Mouse (Mus musculus): ENCODE measurements at regions not wholly inside any gene's neighbourhood (a gene's known extent, or its start where the extent isn't known, plus 50 kb on each side); places are given as distances from the start of the nearest gene placed in this dataset.
A peak's percentile ranks its signal among the peaks of the same experiment; 100 is the strongest.
"Not testable (repeated sequence)": the region's sequence is repeated elsewhere in the genome, so short reads cannot be mapped to it uniquely, and the experiment has no call there.

GRCm38 (mm10) chr16:20814976-20815375 lies 80.7 kb upstream of the Thpo start:
- ATAC-seq (ENCODE audit: insufficient number of reproducible peaks, low FRiP score): no peak
- H3K4me3 ChIP-seq: no peak overlapping the region
- no peaks in the 10 kb centered on the region for H3K9me3 ChIP-seq (replicated peaks)
- H3K27me3 ChIP-seq (replicated peaks): no peaks in the 10 kb centered on the region
- WGBS: 86% methylated on average over 2 of the region's 2 CpGs
- peaks cover 19% of the 10 kb centered on the region for H3K4me1 ChIP-seq (replicated peaks)
- no peaks in the 10 kb centered on the region for H3K36me3 ChIP-seq
- H3K4me2 ChIP-seq: no peak overlapping the region
- H3K27ac ChIP-seq (ENCODE audit: poor library complexity, severe bottlenecking): no peak overlapping the region
- no peak overlapping the region for H3K9ac ChIP-seq

- H3K4me2 ChIP-seq: no peak overlapping the region
- no peaks in the 10 kb centered on the region for H3K9me3 ChIP-seq (replicated peaks)
- H3K27me3 ChIP-seq (replicated peaks): no peaks in the 10 kb centered on the region
- no peak overlapping the region for H3K9ac ChIP-seq
- no peak for ATAC-seq (ENCODE audit: insufficient number of reproducible peaks, low FRiP score)
- no peak overlapping the region for H3K27ac ChIP-seq (ENCODE audit: poor library complexity, severe bottlenecking)
- H3K36me3 ChIP-seq: no peaks in the 10 kb centered on the region
- H3K4me1 ChIP-seq (replicated peaks): peaks cover 17% of the 10 kb centered on the region
- H3K4me3 ChIP-seq: no peak overlapping the region
Observed at GRCm38 (mm10) chr16:20814240-20814639, 79.9 kb upstream of the Thpo start.

GRCm38 (mm10) chr16:20812025-20812424 lies 77.7 kb upstream of the Thpo start:
- H3K4me1 ChIP-seq (replicated peaks); H3K36me3 ChIP-seq; H3K9ac ChIP-seq; H3K4me2 ChIP-seq; H3K27me3 ChIP-seq (replicated peaks); H3K27ac ChIP-seq (ENCODE audit: poor library complexity, severe bottlenecking); ATAC-seq (ENCODE audit: insufficient number of reproducible peaks, low FRiP score); H3K9me3 ChIP-seq (replicated peaks); H3K4me3 ChIP-seq: not testable (repeated sequence)
- 78% methylated on average over 5 of the region's 5 CpGs for WGBS

- Histone ChIP-seq H3K27me3 (replicated peaks) (no peaks in the 10 kb centered on the region), H3K9me3 (replicated peaks) (no peaks in the 10 kb centered on the region), H3K4me3 (no peak overlapping the region), H3K4me1 (replicated peaks) (peaks cover 8% of the 10 kb centered on the region), H3K36me3 (no peaks in the 10 kb centered on the region), H3K9ac (no peak overlapping the region), H3K4me2 (no peak overlapping the region), H3K27ac (ENCODE audit: poor library complexity, severe bottlenecking) (no peak overlapping the region)
- no peak for ATAC-seq (ENCODE audit: insufficient number of reproducible peaks, low FRiP score)
- 58% methylated on average over 3 of the region's 3 CpGs for WGBS
Observed at GRCm38 (mm10) chr16:20810322-20810721, 76.0 kb upstream of the Thpo start.

GRCm38 (mm10) chr16:20808263-20808662 lies 74.0 kb upstream of the Thpo start:
- Histone ChIP-seq H3K4me2 (no peak overlapping the region), H3K27me3 (replicated peaks) (no peaks in the 10 kb centered on the region), H3K27ac (ENCODE audit: poor library complexity, severe bottlenecking) (no peak overlapping the region), H3K36me3 (no peaks in the 10 kb centered on the region), H3K4me1 (replicated peaks) (peaks cover 24% of the 10 kb centered on the region), H3K9ac (no peak overlapping the region), H3K9me3 (replicated peaks) (no peaks in the 10 kb centered on the region), H3K4me3 (no peak overlapping the region)
- 84% methylated on average over 2 of the region's 2 CpGs for WGBS
- no peak for ATAC-seq (ENCODE audit: insufficient number of reproducible peaks, low FRiP score)

- Histone ChIP-seq H3K4me3 (no peak overlapping the region), H3K9ac (no peak overlapping the region), H3K27ac (ENCODE audit: poor library complexity, severe bottlenecking) (no peak overlapping the region), H3K27me3 (replicated peaks) (no peaks in the 10 kb centered on the region), H3K4me1 (replicated peaks) (peaks cover 31% of the 10 kb centered on the region), H3K4me2 (no peak overlapping the region), H3K36me3 (no peaks in the 10 kb centered on the region), H3K9me3 (replicated peaks) (no peaks in the 10 kb centered on the region)
- 67% methylated on average over 7 of the region's 7 CpGs for WGBS
- no peak for ATAC-seq (ENCODE audit: insufficient number of reproducible peaks, low FRiP score)
Observed at GRCm38 (mm10) chr16:20806739-20807138, 72.4 kb upstream of the Thpo start.

GRCm38 (mm10) chr16:20805793-20806192 lies 71.5 kb upstream of the Thpo start:
- Histone ChIP-seq H3K36me3 (no peaks in the 10 kb centered on the region), H3K27ac (ENCODE audit: poor library complexity, severe bottlenecking) (no peak overlapping the region), H3K4me1 (replicated peaks) (peaks cover 31% of the 10 kb centered on the region), H3K4me2 (no peak overlapping the region), H3K4me3 (no peak overlapping the region), H3K9ac (no peak overlapping the region), H3K9me3 (replicated peaks) (no peaks in the 10 kb centered on the region), H3K27me3 (replicated peaks) (no peaks in the 10 kb centered on the region)
- WGBS: 60% methylated on average over 6 of the region's 6 CpGs
- ATAC-seq (ENCODE audit: insufficient number of reproducible peaks, low FRiP score): no peak

- no peaks in the 10 kb centered on the region for H3K27me3 ChIP-seq (replicated peaks)
- H3K4me2 ChIP-seq: peak overlapping the region; percentile 75
- H3K4me1 ChIP-seq (replicated peaks): peaks cover 31% of the 10 kb centered on the region
- no peaks in the 10 kb centered on the region for H3K36me3 ChIP-seq
- no peak for ATAC-seq (ENCODE audit: insufficient number of reproducible peaks, low FRiP score)
- no peak overlapping the region for H3K9ac ChIP-seq
- H3K4me3 ChIP-seq: peak overlapping the region; percentile 39
- WGBS: 20% methylated on average over 6 of the region's 6 CpGs
- no peaks in the 10 kb centered on the region for H3K9me3 ChIP-seq (replicated peaks)
- H3K27ac ChIP-seq (ENCODE audit: poor library complexity, severe bottlenecking): no peak overlapping the region
Observed at GRCm38 (mm10) chr16:20805086-20805485, 70.8 kb upstream of the Thpo start.

GRCm38 (mm10) chr16:20804601-20805017 lies 70.3 kb upstream of the Thpo start:
- no peaks in the 10 kb centered on the region for H3K9me3 ChIP-seq (replicated peaks)
- peak; percentile 74 for ATAC-seq (ENCODE audit: insufficient number of reproducible peaks, low FRiP score)
- peak overlapping the region; percentile 39 for H3K4me3 ChIP-seq
- H3K9ac ChIP-seq: peak overlapping the region; percentile 47; the same call in 1 of the 2 replicates
- H3K4me1 ChIP-seq (replicated peaks): peaks cover 31% of the 10 kb centered on the region
- H3K4me2 ChIP-seq: peak overlapping the region; percentile 75
- H3K27ac ChIP-seq (ENCODE audit: poor library complexity, severe bottlenecking): no peak overlapping the region
- WGBS: 10% methylated on average over 10 of the region's 10 CpGs
- no peaks in the 10 kb centered on the region for H3K27me3 ChIP-seq (replicated peaks)
- H3K36me3 ChIP-seq: no peaks in the 10 kb centered on the region

GRCm38 (mm10) chr16:20803278-20803930 lies 69.1 kb upstream of the Thpo start:
- H3K36me3 ChIP-seq: no peaks in the 10 kb centered on the region
- H3K4me2 ChIP-seq: no peak overlapping the region
- peaks cover 31% of the 10 kb centered on the region for H3K4me1 ChIP-seq (replicated peaks)
- no peak overlapping the region for H3K27ac ChIP-seq (ENCODE audit: poor library complexity, severe bottlenecking)
- no peak for ATAC-seq (ENCODE audit: insufficient number of reproducible peaks, low FRiP score)
- no peak overlapping the region for H3K4me3 ChIP-seq
- H3K9ac ChIP-seq: no peak overlapping the region
- H3K27me3 ChIP-seq (replicated peaks): no peaks in the 10 kb centered on the region
- H3K9me3 ChIP-seq (replicated peaks): no peaks in the 10 kb centered on the region
- WGBS: 74% methylated on average over 7 of the region's 7 CpGs

GRCm38 (mm10) chr16:20802724-20803123 lies 68.4 kb upstream of the Thpo start:
- WGBS: 43% methylated on average over 6 of the region's 6 CpGs
- no peak for ATAC-seq (ENCODE audit: insufficient number of reproducible peaks, low FRiP score)
- Histone ChIP-seq H3K4me1 (replicated peaks) (peaks cover 31% of the 10 kb centered on the region), H3K4me2 (no peak overlapping the region), H3K36me3 (no peaks in the 10 kb centered on the region), H3K9ac (no peak overlapping the region), H3K4me3 (no peak overlapping the region), H3K27ac (ENCODE audit: poor library complexity, severe bottlenecking) (no peak overlapping the region), H3K27me3 (replicated peaks) (no peaks in the 10 kb centered on the region), H3K9me3 (replicated peaks) (no peaks in the 10 kb centered on the region)

GRCm38 (mm10) chr16:20800038-20800437 lies 65.7 kb upstream of the Thpo start:
- H3K4me2 ChIP-seq: no peak overlapping the region
- H3K27me3 ChIP-seq (replicated peaks): no peaks in the 10 kb centered on the region
- WGBS: 90% methylated on average over 3 of the region's 3 CpGs
- no peaks in the 10 kb centered on the region for H3K9me3 ChIP-seq (replicated peaks)
- no peak overlapping the region for H3K4me3 ChIP-seq
- no peak overlapping the region for H3K27ac ChIP-seq (ENCODE audit: poor library complexity, severe bottlenecking)
- no peak for ATAC-seq (ENCODE audit: insufficient number of reproducible peaks, low FRiP score)
- no peak overlapping the region for H3K9ac ChIP-seq
- no peaks in the 10 kb centered on the region for H3K36me3 ChIP-seq
- peaks cover 20% of the 10 kb centered on the region for H3K4me1 ChIP-seq (replicated peaks)
